Mouse (Mus musculus): Measurements from ENCODE around the gene Pde2a. TPM values are rescaled to one million over a fixed set of nuclear protein-coding genes. Genes with fewer than 3 reads are reported as not detected.

Gene Pde2a
- total RNA-seq (2017): 13.4 to 111 TPM (median 54.4 TPM) in 3 replicates

DNA sequence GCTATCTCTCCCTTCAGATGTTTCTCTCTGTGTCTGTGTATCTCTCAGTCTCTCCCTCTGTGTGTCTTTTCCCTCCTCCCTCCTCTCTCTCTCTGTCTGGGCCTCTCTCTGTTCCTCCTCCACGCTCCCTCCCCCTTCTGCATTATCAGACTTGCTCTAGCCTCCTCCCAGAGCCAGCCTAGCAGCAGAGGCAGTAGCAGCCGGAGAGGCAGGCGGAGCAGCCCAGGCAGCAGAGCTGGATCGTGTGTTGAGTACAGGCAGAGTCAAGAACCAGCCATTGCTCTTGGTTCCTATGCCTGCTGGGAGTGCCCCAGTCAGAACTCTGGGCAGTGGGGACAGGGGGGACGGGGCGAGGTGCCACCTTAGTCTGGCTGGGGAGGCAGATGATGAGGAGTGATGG, at the start of gene Pde2a:
Gene Pde2a (plus strand): TSS at position 163 of the 400 bp plus-strand sequence.
- no peak for ATAC-seq (replicated peaks; ENCODE audit: insufficient number of reproducible peaks, low FRiP score, low TSS enrichment, poor library complexity, severe bottlenecking)

DNA sequence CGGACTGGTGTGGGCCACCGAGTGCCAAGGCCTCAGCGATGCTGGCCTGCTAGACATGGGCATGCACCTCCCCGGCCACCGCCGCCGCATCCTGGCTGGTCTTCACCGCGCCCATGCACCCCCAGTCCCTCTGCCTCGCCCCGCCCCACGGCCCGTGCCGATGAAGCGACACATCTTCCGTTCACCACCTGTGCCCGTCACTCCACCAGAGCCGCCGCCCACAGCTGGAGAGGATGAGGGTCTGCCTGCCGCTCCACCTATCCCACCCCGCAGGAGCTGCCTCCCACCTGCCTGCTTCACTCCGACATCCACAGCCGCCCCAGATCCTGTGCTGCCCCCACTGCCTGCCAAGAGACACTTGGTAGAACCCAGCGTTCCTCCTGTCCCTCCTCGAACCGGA, 48.4 kb upstream of the Pde2a start:
- ATAC-seq (replicated peaks; ENCODE audit: insufficient number of reproducible peaks, low FRiP score, low TSS enrichment, poor library complexity, severe bottlenecking): no peak

DNA sequence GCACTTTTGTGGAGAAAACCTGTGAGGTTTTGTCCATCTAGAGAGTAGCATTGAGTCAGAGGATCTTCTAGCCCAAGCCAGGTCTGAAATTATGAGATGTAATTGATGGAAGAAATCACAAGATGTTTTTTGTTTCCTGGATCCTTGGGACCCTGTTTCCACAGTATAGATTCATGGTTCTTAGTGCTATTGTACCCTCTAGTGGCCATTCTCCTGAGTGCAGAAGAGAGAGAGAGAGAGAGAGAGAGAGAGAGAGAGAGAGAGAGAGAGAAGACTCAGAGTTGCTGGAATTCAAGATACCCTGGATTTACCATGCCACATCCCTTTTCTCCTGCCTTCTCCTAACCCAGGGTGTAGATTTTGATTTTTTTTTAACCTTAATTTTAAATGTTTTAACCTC, 47.3 kb upstream of the Pde2a start:
- no peak for ATAC-seq (replicated peaks; ENCODE audit: insufficient number of reproducible peaks, low FRiP score, low TSS enrichment, poor library complexity, severe bottlenecking)

DNA sequence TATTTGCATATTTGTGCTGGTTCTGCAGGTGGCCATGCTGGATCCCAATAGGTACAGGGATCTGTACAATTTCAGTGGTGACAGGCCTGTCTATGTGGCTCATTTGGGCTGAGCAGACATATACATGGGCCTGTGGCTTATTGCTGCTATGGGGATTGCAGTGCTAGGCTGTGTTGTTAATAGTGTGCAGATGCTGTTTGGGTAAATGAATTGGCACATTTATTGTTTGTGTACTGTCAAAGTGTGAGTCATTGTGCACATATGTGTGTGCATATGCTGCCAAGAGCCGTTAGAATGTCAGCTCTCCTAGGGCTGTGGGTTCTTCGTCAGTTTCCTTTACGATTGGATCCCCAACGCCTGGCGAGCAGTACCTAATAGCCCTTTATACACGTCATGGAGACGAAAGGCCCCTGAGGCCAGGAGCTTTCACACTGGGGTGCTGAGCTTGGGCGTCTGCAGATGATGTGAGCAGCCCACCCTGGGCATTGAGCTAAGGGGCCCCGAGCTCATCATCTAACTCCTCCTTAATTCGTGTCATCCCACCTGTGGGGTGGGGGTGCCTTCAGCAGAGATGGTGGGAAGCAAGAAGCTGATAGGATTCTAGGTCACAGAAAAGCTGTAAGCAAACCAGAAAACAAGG, 44.7 kb upstream of the Pde2a start:
- ATAC-seq (replicated peaks; ENCODE audit: insufficient number of reproducible peaks, low FRiP score, low TSS enrichment, poor library complexity, severe bottlenecking): no peak

DNA sequence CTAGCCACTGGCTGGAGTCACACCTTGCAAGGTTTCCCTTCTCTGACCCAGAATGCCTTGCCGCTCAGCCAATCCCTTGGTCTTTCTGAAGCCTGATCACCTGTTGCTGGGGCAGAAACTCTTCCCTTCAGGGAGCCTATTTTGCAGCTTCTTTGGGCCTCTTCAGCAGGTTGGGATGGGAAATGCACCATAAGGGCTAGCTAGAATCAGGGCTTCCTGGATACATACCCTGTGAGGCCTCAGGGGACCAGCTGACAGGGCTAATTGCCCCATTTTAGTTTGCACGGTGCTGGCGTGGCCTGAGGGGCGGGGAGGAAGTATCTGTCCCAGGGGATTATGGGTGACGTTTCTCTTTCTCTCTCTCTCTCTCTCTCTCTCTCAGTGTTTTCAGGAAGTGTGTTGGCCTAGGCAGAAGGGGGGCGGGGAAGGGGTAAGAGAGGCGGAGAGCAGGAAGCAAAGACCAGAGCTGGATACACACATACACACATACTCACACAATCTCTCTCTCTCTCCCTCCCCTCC, 43.7 kb upstream of the Pde2a start:
- peak; percentile 66 for ATAC-seq (replicated peaks; ENCODE audit: insufficient number of reproducible peaks, low FRiP score, low TSS enrichment, poor library complexity, severe bottlenecking)

DNA sequence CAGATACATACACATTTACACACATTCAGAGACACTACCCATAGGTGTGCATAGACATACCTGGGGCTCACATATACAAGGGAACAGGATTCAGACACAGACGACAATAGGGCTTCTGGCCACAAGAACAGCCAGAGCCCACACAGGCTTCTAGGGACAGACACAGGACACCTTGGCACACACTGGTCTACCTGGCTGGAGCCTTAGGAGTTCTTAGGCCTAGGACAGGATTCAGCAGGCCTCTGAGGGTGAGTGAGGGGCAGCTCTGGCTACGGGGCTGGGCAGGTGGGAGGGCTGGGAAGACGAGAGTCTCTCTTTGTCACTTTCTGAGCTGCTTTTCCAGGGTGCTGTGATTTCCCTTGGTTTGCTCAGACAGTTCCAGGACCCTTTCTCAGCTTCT, 43.2 kb upstream of the Pde2a start:
- no peak for ATAC-seq (replicated peaks; ENCODE audit: insufficient number of reproducible peaks, low FRiP score, low TSS enrichment, poor library complexity, severe bottlenecking)

DNA sequence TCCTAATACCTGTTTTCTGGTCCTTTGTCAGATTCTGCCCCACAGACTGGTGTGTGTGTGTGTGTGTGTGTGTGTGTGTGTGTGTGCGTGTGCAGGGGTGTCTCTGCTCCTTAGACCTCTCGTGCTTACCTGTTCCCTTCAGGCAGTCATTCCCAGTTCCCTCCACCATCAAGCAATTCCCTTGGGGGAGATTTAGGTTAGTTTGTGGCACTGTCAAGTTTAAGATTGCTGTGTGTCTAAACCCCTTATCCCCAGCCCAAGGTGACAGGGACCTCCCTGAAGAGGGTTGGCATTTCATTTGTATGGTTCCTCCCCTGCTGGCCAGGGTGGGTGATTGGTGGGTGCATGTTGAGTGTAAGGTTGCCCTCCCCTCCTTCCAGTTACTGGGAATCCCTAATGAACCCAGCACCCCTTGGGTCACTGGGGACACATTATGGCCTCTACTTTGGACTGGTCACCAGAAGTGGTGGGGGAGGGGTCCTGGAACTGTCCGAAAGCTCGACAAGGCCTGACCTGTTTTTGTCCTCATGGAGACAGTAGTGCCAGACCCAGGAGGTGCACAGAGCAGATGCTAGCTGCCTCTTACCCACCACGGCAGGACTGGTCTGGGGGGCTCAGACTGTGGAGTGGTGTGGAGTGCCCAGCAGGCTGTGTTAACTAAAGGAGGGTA, 42.6 kb upstream of the Pde2a start:
- ATAC-seq (replicated peaks; ENCODE audit: insufficient number of reproducible peaks, low FRiP score, low TSS enrichment, poor library complexity, severe bottlenecking): no peak

DNA sequence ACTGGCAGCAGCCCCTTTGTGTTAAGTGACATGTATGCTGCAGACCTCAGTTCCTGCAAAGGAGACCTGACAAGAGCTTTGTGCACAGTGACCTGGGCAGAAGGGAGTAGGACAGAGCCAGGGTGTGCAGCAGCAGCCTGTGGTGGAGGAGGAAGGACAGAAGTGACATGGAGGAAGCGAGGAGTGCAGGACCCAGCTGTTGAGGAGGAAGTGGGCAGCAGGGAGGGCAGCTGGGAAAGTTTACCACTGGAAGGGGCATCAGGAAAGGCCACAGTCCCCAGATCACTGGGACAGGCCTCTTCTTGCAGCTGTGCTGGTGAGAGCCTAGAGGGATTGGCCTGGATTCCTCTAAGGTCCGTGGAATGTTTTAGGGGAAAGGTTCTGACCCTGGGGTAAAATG, 41.8 kb upstream of the Pde2a start:
- ATAC-seq (replicated peaks; ENCODE audit: insufficient number of reproducible peaks, low FRiP score, low TSS enrichment, poor library complexity, severe bottlenecking): no peak

DNA sequence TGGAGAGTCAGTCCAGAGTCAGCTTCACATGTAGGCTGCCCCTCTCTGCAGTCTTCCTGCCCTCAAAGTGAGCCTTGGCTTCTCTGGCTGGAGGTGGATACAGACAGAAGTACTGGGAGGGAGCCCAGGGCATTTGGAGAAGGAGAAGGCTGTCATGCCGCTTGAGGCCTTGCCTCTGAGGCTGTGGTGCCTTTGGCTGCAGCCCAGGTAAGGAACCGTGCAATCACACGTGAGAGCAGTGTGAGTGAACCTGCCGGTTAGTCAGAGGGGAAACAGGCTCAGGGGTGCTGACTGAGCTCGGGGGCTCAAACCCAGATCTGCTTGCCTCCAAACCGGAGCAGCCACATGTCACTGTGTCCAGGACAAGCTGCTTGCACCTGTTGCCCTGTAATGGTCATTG, 40.0 kb upstream of the Pde2a start:
- no peak for ATAC-seq (replicated peaks; ENCODE audit: insufficient number of reproducible peaks, low FRiP score, low TSS enrichment, poor library complexity, severe bottlenecking)

DNA sequence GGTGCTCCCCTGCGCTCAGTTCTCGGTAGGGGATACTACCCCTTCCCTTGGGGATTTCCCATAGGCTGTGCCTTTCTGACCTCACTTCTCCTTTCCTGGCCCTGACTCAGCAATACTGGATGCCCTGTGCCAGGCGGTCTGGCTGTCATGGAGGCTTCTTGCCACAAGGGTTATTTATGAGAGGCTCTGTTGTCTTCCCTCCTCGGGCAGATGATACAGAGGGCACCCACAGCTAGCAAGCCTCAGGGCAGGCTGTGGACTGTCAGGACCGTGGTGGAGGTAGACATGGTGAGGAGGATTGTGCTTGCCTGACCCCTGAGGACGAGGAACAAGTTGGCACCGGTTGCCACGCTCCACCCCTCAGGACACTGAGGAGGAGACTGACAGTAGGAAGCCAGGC, 39.1 kb upstream of the Pde2a start:
- ATAC-seq (replicated peaks; ENCODE audit: insufficient number of reproducible peaks, low FRiP score, low TSS enrichment, poor library complexity, severe bottlenecking): peak; percentile 76

DNA sequence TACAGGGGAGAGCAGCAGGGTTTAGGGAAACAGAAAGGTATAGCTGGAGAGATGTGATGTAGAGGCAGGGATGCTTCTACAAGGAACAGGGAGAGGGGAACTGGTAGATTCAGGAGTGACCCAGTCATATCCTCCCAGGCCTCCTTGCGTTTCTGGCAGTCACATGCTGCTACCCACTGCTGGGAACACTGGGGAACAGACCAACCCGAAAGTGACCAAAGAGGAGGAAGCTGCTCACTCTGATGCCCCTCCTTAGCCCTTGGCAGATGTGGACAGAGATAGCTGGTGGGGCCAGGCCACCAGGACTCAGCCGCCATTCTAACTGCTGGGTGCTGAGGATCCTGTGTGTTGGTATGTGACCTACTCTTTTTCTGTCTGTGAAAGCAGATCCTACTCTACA, 37.7 kb upstream of the Pde2a start:
- peak; percentile 29 for ATAC-seq (replicated peaks; ENCODE audit: insufficient number of reproducible peaks, low FRiP score, low TSS enrichment, poor library complexity, severe bottlenecking)

DNA sequence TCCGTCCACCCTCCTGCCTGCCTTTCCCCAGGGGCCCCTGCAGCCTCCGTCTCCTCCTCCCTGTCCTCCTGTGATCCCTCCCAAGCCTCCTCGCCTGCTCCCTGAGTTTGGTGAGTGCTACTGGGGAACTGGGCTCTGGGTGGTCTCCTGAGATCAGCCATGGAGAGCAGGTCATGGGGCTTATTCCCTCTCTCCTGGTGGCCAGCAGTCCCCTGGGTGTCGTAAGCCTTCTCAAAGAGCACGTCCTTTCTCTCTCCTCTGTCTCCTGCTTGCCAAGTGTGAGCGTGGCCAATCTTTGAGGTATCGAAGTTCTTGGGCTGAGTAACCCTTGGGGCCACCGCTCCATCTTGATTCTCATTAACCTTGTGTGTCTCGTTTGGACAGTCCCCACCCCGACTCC, 36.6 kb upstream of the Pde2a start:
- ATAC-seq (replicated peaks; ENCODE audit: insufficient number of reproducible peaks, low FRiP score, low TSS enrichment, poor library complexity, severe bottlenecking): no peak

DNA sequence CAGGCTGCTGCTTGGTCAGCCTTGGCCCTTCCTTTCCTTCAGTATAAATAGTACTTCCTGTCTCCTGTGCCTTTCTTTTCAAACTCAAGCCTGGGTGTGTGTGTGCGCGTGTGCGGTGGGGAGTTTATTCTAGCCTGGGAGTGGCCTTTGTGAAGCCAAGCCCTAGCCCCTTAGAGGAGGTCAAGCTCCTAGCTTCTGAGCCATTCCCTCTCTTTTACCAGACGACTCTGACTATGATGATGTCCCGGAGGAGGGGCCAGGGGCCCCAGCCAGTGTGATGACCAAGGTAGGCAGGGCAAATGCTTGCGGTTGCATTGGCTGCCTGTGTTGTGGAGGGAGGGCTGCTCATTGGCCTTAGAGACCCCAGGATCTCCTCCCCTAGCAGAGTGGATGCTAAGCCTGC, 36.2 kb upstream of the Pde2a start:
- no peak for ATAC-seq (replicated peaks; ENCODE audit: insufficient number of reproducible peaks, low FRiP score, low TSS enrichment, poor library complexity, severe bottlenecking)

DNA sequence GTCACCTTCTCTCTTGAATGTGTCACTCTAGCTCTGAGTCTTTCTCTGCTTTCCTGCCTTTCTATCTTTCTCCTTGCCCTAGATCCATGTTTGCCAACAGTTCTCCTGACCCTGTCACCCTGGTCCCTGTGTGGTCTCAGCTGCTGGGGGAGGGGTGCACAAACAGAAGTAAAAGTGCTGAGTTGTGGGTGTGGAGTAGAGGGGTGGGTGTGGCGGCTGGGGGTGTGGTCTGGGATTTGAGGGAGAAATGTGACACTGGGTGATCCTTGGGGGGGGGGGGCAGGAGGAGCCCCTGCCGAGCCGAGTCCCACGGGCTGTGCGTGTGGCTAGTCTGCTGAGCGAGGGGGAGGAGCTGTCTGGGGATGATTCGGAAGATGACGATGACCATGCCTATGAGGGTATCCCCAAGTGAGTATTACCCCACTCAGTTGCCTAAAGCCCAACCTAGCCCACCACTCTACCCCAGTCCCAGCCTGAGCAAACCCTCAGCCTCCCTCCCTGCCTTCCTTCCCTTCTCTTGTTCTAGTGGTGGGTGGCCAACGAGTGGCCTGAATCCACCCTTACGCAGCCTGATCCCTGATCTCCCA, 35.5 kb upstream of the Pde2a start:
- no peak for ATAC-seq (replicated peaks; ENCODE audit: insufficient number of reproducible peaks, low FRiP score, low TSS enrichment, poor library complexity, severe bottlenecking)

DNA sequence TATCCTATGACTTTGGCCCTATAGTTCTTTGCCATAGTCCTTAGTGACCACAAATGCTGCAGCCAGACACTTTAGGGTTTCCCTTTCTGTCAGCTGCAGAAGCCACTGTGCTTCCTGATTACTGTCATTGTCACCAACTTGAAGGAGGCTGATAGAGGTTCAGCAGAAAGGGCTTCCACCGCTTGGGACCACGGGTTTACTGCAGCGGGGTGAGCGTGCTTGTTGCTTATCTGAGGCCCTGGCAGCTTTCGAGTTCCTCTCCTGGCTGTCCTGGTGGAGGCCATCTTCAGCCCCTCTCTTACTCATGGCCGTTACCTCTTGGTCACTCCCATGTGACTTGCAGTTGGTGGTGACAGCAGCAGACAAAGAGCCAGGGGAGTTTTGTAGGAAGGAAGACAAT, 32.2 kb upstream of the Pde2a start:
- ATAC-seq (replicated peaks; ENCODE audit: insufficient number of reproducible peaks, low FRiP score, low TSS enrichment, poor library complexity, severe bottlenecking): no peak

DNA sequence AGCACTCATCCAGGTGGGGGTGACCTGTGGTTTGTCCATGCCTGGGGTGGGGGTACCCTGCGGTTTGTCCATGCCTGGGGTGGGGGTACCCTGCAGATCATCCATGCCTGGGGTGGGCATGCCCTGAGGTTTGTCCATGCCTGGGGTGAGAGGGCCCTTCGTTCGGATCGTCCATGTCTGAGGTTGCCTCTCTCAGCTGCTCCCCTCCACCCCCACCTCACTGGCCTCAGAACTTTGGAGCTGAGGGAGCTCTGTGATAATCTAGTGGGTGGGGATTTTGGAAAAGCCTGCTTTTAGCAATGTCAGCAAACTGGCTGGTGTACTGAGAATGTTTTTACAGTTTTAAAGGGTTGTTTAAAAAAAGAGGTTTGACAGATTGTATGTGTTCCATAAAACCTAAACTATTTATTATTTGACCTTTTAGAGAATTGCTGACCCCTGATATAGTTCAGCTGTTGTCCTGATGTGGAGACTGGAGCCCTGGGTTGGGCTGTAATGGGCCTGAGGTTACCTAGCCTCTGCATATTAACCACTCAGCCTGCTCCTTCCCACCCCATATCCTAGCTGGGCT, 29.5 kb upstream of the Pde2a start:
- ATAC-seq (replicated peaks; ENCODE audit: insufficient number of reproducible peaks, low FRiP score, low TSS enrichment, poor library complexity, severe bottlenecking): no peak

DNA sequence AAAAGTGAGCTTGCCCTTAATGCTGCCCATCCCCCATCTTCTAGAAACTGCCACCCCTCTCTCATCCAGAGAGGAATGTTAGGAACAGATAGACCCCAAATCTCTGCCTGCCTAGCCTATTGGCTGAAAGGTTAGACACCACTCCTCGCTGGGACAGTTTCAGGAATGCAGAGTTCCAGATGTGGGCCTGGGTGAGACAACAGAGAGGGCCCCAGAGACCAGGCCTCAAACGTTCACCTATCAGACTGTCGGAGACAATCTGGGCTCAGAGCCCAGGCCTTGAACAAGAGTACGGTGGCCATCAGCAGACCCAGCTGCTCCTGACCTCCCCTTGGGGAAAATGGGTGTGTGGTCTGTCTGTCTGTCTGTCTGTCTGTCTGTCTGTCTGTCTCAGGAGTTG, 28.5 kb upstream of the Pde2a start:
- no peak for ATAC-seq (replicated peaks; ENCODE audit: insufficient number of reproducible peaks, low FRiP score, low TSS enrichment, poor library complexity, severe bottlenecking)

DNA sequence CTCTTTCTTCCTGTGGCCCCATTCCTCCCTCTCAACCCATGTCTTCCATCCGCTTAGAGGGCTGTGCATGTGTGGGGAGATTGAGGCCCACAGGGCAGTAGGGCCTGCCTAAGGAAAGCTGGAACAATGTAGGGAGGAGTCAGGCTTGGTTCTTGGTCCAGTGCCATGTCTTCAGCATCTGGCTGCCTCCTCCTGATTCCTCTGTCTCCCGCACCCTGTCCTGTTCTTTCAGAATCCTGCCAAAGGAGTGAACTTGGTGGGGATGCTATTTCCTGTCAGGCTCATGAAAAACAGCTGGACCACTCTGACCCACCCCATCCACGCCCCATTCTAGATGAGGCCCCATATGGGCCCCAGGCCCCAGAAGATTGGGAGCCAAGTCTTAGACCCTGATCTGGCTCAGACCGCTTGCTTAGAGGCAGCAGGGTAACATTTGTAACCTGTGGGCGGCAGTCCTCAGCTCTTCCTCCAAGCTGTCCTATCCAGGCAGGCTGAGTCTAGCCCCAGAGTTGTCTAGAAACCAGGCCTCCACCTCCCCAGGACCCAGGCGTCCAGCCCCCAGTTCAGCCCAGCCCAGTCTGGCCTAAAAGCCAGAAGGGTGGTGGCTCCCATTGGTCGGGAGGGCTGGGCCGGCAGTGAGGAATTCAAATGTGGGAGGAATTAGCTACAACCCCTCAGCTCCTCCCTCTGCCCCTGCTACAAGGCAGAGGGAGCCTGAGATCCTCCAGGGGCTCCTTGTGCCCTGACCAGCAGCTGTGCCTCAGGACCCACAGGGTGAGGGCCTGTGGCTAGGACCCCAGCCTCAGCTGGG, 27.6 kb upstream of the Pde2a start:
- no peak for ATAC-seq (replicated peaks; ENCODE audit: insufficient number of reproducible peaks, low FRiP score, low TSS enrichment, poor library complexity, severe bottlenecking)

DNA sequence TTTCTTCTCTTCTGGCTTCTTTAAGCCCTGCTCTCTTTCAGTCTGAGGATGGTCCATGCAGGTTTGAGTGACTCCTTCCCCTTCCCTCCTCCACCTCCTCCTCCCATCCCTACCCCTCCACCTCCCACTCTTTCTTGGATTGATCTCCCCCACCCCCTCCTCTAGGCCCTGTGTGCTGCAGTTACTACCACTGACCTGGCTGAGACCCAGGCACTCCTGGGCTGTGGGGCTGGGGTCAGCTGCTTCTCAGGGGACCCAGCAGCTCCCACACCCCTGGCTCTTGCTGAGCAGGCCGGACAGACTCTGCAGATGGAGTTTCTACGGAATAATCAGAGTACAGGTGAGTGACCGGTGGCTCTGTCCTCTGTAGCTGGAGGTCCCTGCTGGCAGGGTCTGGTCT, 26.9 kb upstream of the Pde2a start:
- ATAC-seq (replicated peaks; ENCODE audit: insufficient number of reproducible peaks, low FRiP score, low TSS enrichment, poor library complexity, severe bottlenecking): no peak

Measured in monocyte, adult 5-6 weeks (primary cell).